13 mouse cellular contexts compared by ENCODE assay signal in genomic region chr9:68648061-68648460, GRCm38 (mm10).
"Had no signal": no experiment of that assay in that cellular context is flagged by ENCODE, and none has a peak within 500 bp of the region (broad histone marks: within the 10 kb centered on the region; RNA-seq: fewer than 3 reads in every experiment).

No protein-coding gene starts in this region.

- DNase-seq: gastrocnemius, postnatal 14 days; gastrocnemius, postnatal 36 days; heart, adult 2 months; heart, postnatal 14 days; heart, postnatal 36 days; kidney, adult 18-20 months; kidney, adult 8-10 months; kidney, postnatal 10 days; kidney, postnatal 25 days; kidney, postnatal 4 days; liver; liver, embryonic 13.5 days; liver, postnatal 0 days had no signal
